Mouse (Mus musculus) ovary, postnatal 36 days (tissue): ENCODE results near the gene Ccnl1.

Source experiments
- DNase-seq: peaks from one replicate; pipeline ENCODE4 v3.0.0; 2022; ENCODE audit warnings: low spot score, mixed read lengths

The Ccnl1 gene

DNA sequence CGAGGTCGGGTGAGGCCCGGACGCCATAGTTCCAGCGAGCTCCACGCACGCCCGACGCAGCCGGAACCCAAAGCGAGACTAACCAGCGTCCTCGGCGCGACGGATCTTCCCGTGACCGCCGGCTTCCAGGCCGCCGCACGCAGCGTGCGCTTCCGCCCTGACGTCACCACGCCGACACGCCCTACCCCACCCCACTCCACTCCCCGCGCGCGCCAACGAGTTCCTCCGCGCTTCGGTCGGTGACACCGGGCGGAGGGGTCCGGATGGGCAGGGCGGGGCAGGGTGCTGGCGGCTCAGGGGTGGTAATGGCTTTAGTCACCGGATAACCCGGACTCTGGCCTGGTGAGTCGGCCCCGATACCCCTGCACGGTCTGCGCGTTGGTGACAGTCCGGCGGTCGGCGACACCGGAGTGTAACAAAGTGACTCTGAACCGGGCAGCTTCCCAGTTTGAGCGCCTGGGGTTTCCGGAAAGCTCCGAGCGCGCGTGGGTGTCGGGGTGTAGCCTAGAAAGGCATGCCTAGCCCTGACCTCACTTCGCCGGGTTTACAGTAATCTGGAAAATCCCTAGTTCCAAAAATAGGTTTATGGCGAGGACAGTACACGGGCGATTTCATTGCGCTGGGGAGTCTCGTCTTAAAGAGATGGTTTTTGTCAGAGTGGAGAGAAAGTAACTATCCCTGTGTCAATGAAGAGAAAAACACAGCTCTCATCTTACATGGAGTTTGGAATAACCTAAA, at the start of gene Ccnl1:
Ccnl1 (minus strand) TSS at position 148 of the 738 bp plus-strand sequence.
- peak; percentile 97 for DNase-seq

DNA sequence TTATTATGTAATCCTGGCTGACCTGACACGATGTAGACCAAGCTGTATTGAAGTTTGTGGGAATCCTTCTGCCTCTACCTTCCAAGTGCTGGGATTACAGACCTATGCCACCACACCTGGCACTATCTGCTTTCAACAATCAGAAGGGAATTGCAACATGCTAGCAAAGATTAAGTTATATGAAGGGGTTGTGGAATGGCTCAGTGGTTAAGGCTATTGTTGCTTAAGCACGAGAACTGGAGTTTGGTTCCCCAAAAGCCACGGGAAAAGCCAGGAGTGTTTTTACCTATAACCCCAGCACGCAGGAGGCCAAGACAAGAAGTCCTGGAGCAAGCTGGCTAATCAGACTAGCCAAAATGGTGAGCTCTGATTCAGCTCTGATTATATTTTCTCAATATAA, 46.9 kb upstream of the Ccnl1 start:
- DNase-seq = no peak

DNA sequence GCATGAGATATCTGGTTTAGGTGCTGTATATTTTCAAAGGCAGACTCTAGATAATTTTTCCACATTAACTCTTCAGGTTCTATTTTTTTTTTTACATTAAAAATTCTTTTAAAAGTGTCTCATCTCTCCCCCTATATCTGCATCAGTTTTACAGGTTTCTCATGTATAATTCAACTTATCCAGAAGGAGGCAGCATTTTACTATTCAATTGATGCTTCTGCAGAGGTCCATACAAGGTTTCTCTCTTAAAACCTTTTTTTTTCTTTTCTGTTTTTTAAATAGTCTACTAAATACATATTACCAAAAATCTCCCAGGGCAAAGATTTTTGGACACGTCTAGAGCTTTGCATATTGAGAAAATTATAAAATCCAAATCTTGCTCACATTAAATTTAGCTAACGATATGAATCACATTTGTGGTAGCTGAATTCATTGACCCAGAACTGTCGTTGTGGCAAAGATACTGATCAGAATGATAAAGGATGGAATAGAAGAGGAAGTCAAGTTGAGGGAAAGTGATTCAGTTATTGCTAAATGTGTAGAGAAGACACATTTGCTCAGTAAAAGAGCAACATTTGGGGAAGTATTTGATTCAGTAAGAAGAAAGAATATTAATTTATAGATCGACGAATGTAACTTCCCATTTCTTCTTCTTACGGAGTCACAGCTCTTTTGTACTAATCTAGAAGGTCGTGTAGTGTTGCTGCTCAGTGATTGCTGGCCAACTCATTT, 46.3 kb upstream of the Ccnl1 start:
- DNase-seq = no peak

DNA sequence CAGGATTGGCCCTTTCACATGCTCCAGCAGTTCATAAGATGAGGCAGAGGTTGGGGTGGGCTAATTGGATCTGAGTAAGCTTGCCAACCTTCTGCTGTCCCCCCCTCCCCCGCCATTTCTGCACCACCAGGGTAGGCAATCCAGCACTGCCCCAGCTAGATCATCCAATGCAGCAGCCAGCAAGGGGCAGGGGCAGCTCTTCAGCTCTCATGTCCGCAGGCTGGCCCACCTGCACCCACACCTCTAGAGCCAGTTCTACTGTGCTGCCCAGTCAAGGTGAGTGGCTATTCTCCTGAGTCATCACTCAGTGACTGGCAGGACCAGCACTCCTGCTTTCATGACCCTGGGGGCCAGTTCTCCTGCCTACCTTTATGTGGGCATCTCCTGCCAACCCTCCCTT, 42.4 kb upstream of the Ccnl1 start:
- DNase-seq = no peak

DNA sequence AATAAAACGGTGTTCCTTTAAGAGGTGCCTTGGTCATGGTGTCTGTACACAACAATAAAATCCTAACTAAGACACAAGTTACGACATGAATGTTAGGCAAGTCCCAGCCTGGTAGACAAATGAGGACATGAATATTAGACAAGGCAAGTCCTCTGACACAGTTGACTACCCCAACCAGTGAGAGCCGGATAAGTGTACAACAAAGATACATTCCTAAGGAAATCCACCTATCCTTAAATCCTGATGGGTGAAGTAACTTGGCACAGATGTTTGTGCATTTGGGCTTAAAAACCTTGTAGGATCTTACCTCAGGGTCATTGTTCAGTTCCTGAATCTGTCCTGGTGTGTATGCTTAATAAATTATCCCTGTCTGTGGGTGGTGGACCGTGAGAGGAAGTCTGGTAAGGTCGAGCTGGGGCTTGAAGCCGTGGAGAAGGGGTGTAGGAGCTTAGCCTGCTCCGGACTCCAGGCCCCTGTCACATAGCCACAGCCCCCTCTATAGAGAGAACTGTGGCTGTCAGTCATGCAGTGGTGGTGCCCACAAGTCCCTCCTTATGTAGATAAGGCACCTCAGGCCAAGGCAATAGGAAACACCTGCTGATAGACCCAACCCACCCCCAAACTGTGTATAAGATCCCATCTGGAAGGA, 39.4 kb upstream of the Ccnl1 start:
- DNase-seq = no peak

DNA sequence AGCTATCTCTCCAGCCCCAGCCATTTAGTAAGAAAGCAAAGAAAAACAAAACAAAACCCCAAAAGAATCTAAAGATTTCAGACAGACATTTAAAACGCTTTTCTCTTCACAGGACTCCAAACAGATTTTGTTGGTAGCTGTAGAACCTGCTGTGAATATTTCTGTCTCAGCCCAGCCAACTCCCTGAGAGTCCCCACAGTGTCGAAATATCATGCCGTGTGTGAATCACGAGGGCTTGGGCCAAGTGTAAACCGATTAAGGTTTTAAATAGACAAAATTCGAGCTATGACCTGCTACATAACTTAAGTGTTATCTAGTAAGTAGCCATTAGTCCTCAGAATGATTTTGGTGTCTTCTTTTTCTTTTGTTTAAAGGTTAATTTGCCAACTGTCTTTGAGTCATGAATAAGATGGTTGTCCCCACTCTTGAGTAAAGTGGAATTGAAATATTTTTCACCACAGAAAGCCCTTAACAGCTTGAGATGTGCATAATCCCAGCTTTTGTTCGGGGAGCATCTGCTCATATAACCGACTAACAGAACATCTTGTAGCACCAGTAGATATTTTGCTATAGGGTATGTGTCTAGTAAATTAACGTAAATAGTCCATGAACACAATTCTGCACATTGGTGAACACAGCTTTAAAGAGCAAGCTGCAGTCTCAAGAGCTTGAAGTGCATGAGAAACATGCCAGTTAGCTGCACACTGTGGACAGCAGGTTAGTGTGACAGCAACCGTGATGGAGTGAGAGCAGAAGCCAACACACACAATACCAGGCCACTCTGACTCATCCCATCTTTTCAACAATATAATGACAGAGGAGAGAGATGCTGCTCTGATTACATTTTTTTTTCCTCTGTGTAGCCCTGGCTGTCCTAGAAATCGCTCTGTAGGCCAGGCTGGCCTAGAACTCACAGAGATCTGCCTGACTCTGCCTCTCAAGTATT, 34.6 kb upstream of the Ccnl1 start:
- DNase-seq = no peak

DNA sequence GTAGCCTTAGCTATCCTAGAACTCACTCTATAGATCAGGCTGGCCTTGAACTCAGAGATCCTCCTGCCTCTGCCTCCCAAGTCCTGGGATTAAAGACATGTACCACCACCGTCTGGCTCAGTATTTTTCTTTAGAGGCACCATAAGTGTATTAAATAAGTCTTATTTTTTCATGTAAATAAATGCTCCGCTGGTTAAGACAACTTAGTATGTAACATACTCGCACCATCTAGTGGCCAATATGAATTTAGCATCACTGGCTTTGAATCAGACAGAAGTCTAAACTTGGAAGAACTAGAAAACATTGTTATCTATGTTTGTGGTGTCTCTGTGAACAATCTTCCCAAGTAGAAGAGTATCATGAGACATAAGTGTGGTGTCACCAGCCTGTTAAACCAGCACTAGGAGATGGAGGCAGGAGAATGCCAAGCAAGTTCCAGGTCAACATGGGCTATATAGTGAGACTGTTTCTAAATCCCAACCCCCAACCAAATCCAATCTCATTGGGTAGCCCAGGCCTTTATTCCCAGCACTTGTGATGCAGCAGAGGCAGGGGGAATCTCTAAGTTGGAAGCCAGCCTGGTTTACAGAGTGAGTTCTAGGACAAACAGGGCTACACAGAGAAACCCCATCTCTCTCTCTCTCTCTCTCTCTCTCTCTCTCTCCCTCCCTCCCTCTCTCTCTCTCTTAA, 33.1 kb upstream of the Ccnl1 start:
- DNase-seq = no peak

DNA sequence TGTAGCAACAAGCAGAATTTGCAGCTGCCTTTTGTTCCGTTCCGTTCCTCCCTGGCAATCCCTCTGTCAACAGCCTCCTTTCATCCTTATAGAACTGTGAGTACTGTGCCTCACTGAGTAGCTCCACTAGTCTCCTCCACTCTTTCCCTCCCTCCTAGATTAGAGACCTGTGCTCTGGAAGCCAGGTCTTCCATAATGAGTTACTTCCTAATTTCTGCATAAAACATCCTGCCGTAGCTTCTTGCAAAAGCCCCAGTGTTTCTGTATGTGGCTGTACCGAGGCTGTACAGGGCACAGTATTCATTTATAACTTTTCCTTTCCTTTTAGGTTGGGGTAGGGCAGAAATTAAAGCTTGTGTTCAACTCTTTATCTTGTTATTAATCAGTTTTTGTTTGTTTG, 32.5 kb upstream of the Ccnl1 start:
- DNase-seq = no peak

DNA sequence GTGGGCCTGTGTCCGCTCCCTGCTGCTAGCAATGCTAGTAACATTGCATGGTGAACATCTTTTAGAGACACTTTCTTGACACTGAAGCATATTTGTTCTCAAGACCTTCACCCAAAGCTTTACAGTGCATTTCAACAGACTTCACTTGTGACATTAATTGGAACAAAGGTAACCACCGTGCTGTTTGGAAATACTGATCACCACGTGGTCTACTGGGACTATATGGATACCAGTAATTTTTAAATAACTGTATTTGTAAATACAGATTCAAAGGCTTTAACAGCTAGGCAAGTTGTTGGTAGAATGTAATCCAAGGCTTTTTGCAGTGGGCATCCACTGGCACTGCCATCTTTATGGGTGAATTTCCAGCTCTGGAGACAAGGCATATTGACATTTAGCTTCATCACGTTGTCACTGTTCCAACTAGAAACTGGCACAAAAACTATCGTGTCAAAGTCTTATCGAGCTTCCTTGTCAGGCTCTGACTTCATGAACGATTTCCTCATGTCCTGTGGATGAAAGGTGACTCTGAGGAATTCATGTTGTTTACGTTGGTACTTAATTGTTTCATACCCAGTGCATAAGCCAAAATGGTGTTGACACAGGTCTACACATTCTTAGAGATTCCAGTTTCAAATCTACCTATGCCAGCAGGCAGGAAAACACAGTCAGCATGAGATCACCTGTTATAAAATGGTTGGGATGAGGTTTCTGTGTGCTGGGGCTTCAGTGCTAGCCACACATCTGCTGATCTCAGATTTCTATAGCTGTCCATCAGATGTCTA, 30.9 kb upstream of the Ccnl1 start:
- DNase-seq = no peak

DNA sequence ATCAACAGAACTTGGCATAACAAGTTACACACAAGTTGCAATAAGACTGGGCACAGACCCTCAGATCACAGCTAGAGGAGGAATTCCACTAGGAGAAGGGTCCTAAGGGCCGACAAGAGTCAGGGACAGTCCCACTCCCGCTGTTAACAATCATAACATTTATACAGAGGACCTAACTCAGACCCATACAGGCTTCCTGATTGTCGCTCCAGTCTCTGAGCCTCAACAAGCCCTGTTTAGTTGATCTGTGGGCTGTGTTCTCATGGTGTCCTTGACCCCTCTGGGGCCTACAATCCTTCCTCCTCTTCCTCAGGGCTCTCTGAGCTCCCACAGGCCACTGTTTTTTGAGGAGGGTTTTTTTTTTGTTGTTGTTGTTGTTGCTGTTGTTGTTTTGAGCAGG, 18.2 kb upstream of the Ccnl1 start:
- no peak for DNase-seq

DNA sequence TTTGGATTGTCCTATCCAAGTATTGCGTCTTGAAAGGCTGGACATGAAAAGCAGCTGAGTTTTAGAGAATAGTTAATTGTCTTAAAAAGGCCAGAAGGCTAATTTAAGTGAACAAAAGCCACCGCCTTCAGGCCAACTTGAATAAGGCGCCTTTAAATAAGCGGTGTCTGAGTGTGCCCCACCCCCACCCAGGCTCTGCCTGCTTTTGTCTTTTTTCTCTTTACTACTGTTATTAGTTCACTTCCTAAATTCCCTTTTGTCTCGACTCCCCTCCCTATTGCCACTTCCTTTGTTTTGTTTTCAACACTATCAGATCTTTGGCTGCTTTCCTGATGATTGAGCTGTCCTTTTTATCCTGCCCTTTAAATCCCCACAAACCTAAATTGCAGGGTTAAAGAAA, 17.3 kb upstream of the Ccnl1 start:
- DNase-seq = peak; percentile 32

DNA sequence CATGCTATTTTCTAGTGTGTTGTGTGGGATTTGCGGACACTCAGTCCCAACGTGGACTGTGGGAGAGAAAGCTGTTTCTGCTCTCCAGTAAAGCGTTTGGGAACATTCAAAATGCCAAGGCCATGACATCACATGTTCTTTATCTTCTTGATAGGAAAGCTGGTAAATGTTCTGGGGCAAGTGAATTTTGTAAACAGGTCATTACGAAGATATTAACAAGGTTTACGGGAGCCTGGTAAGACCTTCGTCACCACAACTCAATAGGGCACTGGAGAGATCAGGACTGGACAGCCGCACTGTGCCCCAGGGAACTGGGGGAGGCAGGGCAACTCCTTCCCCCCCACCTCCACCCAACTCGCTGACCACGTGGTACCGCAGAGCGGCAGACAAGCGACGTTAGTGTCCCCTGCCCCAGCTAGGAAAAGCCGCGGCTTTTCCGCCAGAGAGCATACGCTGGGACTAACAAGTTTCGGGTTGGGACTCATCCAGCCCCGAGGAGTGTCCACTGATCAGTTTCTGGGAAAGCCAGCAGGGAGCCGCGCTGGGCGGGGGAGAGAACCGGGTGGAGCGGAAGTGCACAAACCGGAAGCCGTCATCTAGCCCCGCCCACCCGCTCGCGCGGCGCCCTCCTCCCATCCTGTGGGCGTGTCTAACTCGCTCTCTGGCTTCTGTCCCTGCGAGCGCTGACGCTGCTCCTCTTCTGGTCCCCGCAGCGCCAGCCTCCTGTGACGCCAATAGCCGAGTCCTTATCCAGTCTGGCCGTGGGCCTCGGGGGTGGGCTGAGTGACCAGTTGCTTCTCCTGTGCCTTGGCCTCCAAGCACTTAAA, 16.4 kb upstream of the Ccnl1 start:
- peak; percentile 99 for DNase-seq

DNA sequence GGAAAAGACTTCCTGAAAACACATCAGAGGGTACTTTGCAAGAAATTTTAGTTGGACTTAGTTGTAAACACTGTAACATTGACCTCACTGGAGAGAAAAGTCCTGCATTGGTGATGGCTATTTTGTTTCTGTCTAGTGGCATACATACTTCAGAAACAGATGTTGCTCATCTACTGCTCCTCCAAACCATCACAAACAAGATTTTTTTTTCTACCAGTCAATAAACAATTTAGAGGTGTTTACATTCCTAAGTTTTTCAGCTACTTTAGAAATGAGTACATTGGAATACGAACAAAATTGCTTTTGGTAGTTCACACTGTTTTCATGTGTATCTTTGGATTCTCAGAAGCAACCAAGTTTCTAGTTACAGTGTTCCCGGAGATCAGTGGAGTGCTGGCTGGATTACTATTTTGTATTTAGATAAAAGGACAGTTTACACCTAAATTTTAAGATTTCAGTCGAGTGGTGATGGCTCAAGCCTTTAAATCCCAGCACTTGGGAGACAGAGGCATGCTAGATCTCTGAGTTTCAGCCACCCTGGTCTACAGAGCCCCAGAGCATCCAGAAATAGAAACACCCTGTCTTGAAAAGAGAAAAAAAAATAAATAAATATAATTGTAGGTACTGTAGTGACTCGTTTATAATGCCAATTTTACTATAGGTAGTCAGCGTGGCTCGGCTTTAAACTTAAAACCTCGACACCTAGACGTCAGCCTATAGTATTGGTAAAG, 15.6 kb upstream of the Ccnl1 start:
- DNase-seq = no peak

DNA sequence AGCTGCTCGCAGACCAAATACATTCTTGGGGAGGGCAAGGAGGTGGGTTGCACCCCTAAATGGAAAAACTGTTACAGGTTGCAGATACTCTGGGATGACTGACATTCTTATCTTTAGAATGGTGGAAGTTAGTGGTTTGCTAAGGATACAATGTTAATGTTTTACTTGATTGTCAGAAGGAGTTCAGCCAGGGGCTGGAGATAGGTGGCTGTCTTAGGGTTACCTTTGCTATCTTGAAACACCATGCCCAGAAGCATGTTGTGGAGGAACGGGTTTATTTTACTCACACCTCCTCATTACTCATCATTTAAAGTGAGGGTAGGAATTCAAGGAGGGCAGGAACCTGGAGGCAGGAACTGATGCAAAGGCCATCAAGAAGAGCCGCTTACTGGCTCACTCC, 11.1 kb upstream of the Ccnl1 start:
- no peak for DNase-seq

DNA sequence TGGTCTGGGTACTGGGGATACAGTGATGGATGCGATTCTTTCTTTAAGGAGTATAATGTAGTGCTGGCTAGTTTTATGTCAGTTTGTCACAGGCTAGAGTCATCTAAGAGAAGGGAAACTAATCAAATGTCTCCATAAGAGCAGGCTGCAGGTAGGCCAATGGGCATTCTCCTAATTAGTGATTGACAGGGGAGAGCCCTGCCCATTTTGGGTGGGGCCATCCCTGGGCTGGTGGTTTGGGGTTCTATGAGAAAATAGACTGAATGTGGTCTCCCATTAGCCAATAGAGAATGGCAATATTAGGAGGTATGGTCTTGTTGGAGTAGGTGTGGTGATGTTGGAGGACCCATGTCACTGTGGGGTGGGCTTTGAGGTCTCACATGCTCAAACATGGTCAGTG, 8.3 kb upstream of the Ccnl1 start:
- DNase-seq = no peak

DNA sequence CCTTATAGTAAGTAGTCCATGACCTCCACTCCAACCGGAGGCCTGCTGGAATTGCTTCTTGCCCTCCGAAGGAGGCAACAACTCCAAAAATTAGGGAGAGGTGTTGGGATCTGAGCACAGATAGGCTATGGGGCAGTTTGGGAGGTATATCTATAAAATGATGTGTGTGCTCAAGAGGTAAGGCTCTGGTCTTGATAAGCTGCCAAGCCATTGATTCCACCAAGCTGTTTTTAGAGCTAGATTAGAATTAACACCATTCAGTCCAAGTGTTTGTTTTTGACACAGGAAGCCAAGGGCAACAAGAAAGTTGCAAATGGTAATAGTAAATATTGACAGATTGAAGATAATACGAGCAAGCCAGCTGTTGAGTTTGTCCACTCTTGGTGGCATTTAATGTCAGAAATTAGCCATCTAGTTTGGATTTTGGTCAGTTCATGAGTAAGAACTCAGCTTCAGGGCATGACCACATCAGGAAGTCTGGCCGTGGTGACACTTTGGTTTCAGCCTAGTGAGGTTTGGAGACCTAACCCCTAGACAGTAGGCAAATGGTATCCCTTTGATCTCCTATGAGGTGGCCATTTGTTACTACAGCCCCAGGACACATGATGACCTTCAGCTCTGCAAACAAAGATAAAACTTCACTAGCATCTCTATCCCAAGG, 4.4 kb upstream of the Ccnl1 start:
- no peak for DNase-seq

DNA sequence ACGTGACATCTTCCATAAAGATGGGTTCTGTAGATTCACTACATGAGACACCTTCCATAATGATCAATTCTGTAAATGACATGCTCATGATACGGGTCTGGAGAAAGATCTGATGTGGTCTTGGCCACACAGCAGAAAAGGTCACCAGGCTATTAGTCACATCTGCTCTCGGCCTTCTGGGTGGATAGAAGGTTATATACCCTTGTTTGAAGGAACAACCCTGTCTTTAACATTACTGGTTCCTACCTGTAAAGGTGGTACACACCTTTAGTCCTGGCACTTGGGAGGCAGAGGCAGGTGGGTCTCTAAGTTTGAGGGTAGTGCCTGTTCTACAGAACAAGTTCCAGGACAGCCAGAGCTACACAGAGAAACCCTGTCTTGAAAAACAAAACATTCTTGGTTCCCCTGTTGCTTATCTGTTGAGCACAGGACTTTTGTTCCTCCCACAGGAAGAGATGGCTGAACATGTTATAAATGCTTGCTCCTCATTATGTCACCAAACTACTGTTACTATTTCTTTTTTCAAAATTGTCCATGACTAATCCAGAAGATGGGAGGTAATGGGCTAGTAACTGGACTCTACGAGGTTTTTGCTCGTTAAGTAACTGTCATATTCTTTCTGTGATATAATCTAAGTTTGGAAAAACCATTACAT, 2.4 kb upstream of the Ccnl1 start:
- no peak for DNase-seq

DNA sequence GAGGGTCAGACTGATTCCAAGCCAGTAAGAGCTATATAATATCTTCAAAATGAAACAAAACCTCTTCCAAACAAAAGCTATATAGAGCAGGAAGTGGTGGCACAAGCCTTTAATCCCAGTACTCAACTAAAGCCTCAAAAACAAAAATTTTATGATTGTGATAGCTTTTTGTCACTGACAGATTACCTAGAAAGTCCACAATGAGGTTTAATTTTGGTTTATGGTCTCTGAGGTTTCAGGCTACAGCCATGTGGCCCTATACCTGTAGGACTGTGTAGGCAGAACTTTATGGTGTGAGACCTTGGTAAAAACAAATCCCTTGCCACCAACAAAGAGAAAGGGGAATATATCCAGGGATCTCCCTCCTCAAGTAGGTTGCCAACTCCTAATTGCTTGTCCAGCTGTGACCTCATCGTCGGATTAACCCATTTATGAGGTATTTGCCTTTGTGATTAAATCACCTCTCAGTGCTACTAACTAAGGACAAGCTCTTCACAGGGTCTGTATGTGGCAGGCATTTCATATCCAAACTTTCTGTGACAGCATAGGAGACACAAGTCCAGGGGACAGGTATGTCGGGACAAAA, 1.5 kb upstream of the Ccnl1 start:
- no peak for DNase-seq
